Mouse (Mus musculus) ES-Bruce4 (cell line): ENCODE measurements around the gene Zfp799.

ENCODE experiments used
- CTCF ChIP-seq: IDR thresholded peaks from one replicate; pipeline ENCODE4 v1.8.1; 2011; ENCODE audit warnings: low read depth, low read length
- EP300 ChIP-seq: IDR thresholded peaks from 2 replicates; pipeline ENCODE4 v1.6.1; 2011; ENCODE audit warnings: low read depth, low read length; ENCODE audit not compliant: insufficient read depth
- POLR2A ChIP-seq: IDR thresholded peaks from one replicate; pipeline ENCODE4 v1.8.1; 2011; ENCODE audit warnings: low read length; ENCODE audit not compliant: insufficient read depth

GRCm38 (mm10) chr17:32766422-32766821 lies 63.6 kb downstream of the Zfp799 start:
- TF ChIP-seq CTCF (no peak), EP300 (no peak), POLR2A (no peak)
